Comparison of ENCODE assay signal across 16 mouse cellular contexts in genomic region chr2:178902397-178902796, GRCm38 (mm10).
"Had no signal": no experiment of that assay in that cellular context is flagged by ENCODE, and none has a peak within 500 bp of the region (broad histone marks: within the 10 kb centered on the region; RNA-seq: fewer than 3 reads in every experiment).

No protein-coding gene starts in this region.

- H3K4me3 ChIP-seq: neural tube, embryonic 12.5 days; neural tube, embryonic 13.5 days; neural tube, embryonic 15.5 days; stomach, embryonic 15.5 days had no signal

- H3K9ac ChIP-seq: neural tube, embryonic 12.5 days; neural tube, embryonic 13.5 days; neural tube, embryonic 15.5 days; stomach, embryonic 15.5 days had no signal

- H3K4me1 ChIP-seq: neural tube, embryonic 12.5 days; neural tube, embryonic 13.5 days; neural tube, embryonic 15.5 days; stomach, embryonic 15.5 days had no signal

- H3K27me3 ChIP-seq: neural tube, embryonic 12.5 days; neural tube, embryonic 13.5 days; neural tube, embryonic 15.5 days; stomach, embryonic 15.5 days had no signal

- H3K36me3 ChIP-seq: neural tube, embryonic 12.5 days; neural tube, embryonic 13.5 days; neural tube, embryonic 15.5 days; stomach, embryonic 15.5 days had no signal

- DNase-seq: retina, postnatal 1 day; right cerebral cortex, adult 18-20 months; right cerebral cortex, postnatal 14 days; right cerebral cortex, postnatal 25 days; right cerebral cortex, postnatal 4 days; thymus, adult 18-20 months; thymus, adult 2 months; thymus, postnatal 14 days; thymus, postnatal 25 days; thymus, postnatal 36 days; thymus, postnatal 4 days had no signal

- H3K9me3 ChIP-seq: neural tube, embryonic 12.5 days; neural tube, embryonic 13.5 days; neural tube, embryonic 15.5 days; stomach, embryonic 15.5 days had no signal

- H3K4me2 ChIP-seq: neural tube, embryonic 12.5 days; neural tube, embryonic 13.5 days; neural tube, embryonic 15.5 days; stomach, embryonic 15.5 days had no signal

- H3K27ac ChIP-seq: neural tube, embryonic 12.5 days; neural tube, embryonic 13.5 days; neural tube, embryonic 15.5 days; stomach, embryonic 15.5 days; stomach, postnatal 0 days had no signal
